Mouse (Mus musculus) forebrain, embryonic 11.5 days (tissue): Measurements from ENCODE around the gene Dgki. TPM values are rescaled to one million over a fixed set of nuclear protein-coding genes. Genes with fewer than 3 reads are reported as not detected.

Source experiments
- ATAC-seq: fragments of 200-750 bp; cut with Nextera tagmentation; replicated peaks from 2 replicates; pipeline ENCODE4 v1.8.0; 2017; ENCODE audit warnings: moderate TSS enrichment; ENCODE audit not compliant: low FRiP score
- DNase-seq: peaks from one replicate; pipeline ENCODE4 v3.0.0-alpha.2; 2017; ENCODE audit warnings: low spot score
- H3K27ac ChIP-seq: fragments of 300-500 bp; sonication (generic); 2 replicates; pipeline ENCODE4 v1.5.1; 2014; ENCODE audit warnings: low read depth, low read length
- H3K27me3 ChIP-seq: fragments of 300-500 bp; sonication (generic); 2 replicates; pipeline ENCODE4 v1.6.1; 2014; ENCODE audit warnings: mild to moderate bottlenecking, low read length, mixed read lengths; ENCODE audit not compliant: control insufficient read depth, insufficient read depth
- H3K36me3 ChIP-seq: fragments of 300-500 bp; sonication (generic); 2 replicates; pipeline ENCODE4 v1.6.1; 2014; ENCODE audit warnings: mild to moderate bottlenecking, low read length, moderate library complexity, mixed read lengths; ENCODE audit not compliant: control insufficient read depth, insufficient read depth
- H3K4me1 ChIP-seq: fragments of 300-500 bp; sonication (generic); replicated peaks from 2 replicates; pipeline ENCODE4 v1.6.1; 2014; ENCODE audit warnings: low read length, mixed read lengths; ENCODE audit not compliant: control insufficient read depth, insufficient read depth
- H3K4me2 ChIP-seq: fragments of 300-500 bp; sonication (generic); 2 replicates; pipeline ENCODE4 v1.6.1; 2014; ENCODE audit warnings: low read depth, mild to moderate bottlenecking, low read length, moderate library complexity, mixed read lengths; ENCODE audit not compliant: severe bottlenecking
- H3K4me3 ChIP-seq: fragments of 300-500 bp; sonication (generic); 2 replicates; pipeline ENCODE4 v1.5.1; 2014; ENCODE audit warnings: low read depth, low read length
- H3K9ac ChIP-seq: fragments of 300-500 bp; sonication (generic); 2 replicates; pipeline ENCODE4 v1.6.1; 2014; ENCODE audit warnings: low read length
- H3K9me3 ChIP-seq: fragments of 300-500 bp; sonication (generic); 2 replicates; pipeline ENCODE4 v1.6.1; 2016; ENCODE audit warnings: low read length, mixed read lengths; ENCODE audit not compliant: control insufficient read depth
- WGBS: fragments of 180-500 bp; shearing (Covaris S2); extraction: QIAGEN DNeasy Blood & Tissue Kit; methylation state at CpG from one replicate; pipeline ENCODE4 v1.1.7; 2014; 5-methylcytosine and 5-hydroxymethylcytosine counted together
- polyA plus RNA-seq: library from polyadenylated mRNA; unstranded; fragments of >200 nt; fragmentation: Nextera tagmentation; extraction: Ambion mirVana; gene quantifications from 2 replicates; pipeline ENCODE4 v1.2.1, GENCODE M21; 2014

The Dgki gene
- polyA plus RNA-seq, 1 experiment from 2014 or later, result 2.8 TPM

DNA sequence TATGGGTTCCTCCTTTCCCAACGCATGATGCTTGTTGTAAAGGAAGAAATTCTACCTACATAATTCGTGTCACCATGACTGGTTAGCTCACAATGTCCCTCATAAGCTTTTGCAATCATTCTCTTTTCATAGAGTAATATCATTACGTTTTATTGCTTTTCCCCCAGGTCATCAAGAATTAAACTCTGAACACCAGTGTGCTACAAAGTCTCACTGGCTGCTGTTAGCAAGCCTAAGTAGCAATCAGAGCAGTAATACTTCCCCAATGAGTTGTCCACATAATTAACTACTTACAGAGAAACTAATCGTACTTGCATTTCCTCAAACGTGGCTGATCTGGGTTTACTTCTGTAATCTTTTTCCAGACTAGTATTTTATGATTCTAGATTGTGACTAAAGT lies 296.7 kb downstream of the Dgki start:
- DNase-seq (no peak), ATAC-seq (no peak)
- H3K36me3 ChIP-seq, result no peaks in the 10 kb centered on the region
- 81% methylated on average over 5 of the region's 5 CpGs for WGBS
- H3K27me3 ChIP-seq, result no peaks in the 10 kb centered on the region; the same call in 1 of the 2 replicates
- H3K9ac ChIP-seq, result no peak overlapping the region
- no peak overlapping the region for H3K4me2 ChIP-seq
- no peak overlapping the region for H3K4me3 ChIP-seq
- no peak overlapping the region for H3K27ac ChIP-seq
- no peaks in the 10 kb centered on the region; the same call in 1 of the 2 replicates for H3K4me1 ChIP-seq
- H3K9me3 ChIP-seq, result no peaks in the 10 kb centered on the region

GRCm38 (mm10) chr6:36998942-36999341 lies 301.0 kb downstream of the Dgki start:
- WGBS, result 94% methylated on average over 10 of the region's 10 CpGs
- Histone ChIP-seq H3K9me3 (no peaks in the 10 kb centered on the region), H3K4me1 (no peaks in the 10 kb centered on the region), H3K9ac (no peak overlapping the region), H3K4me2 (no peak overlapping the region), H3K36me3 (no peaks in the 10 kb centered on the region), H3K27ac (no peak overlapping the region), H3K4me3 (no peak overlapping the region), H3K27me3 (no peaks in the 10 kb centered on the region)
- ATAC-seq (no peak), DNase-seq (no peak)

DNA sequence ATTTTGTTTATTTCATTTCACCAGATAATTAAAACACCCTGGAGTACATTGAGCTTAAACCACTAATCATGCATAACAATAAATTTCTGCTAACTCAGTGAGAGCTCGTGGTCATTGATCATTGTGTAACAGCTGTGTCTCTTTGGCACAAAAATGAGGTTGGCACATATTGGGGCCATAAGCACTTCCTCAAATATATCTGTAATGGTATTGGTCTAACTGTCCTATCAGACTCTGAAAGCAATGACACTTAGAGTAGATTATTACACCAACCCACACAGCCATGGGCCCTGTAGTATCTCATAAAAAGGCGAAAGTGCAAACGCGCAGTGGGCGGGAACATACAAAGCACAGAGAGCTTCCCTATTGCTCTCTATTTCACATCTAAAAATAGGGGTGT lies 305.7 kb downstream of the Dgki start:
- H3K27ac ChIP-seq, result no peak overlapping the region
- H3K4me2 ChIP-seq, result no peak overlapping the region
- no peak overlapping the region for H3K4me3 ChIP-seq
- no peak for DNase-seq
- H3K9ac ChIP-seq, result no peak overlapping the region
- WGBS, result 96% methylated on average over 5 of the region's 5 CpGs
- ATAC-seq, result no peak
- H3K27me3 ChIP-seq, result no peaks in the 10 kb centered on the region
- H3K36me3 ChIP-seq, result no peaks in the 10 kb centered on the region
- no peaks in the 10 kb centered on the region for H3K9me3 ChIP-seq
- H3K4me1 ChIP-seq, result no peaks in the 10 kb centered on the region

- Histone ChIP-seq H3K36me3 (no peaks in the 10 kb centered on the region), H3K4me3 (no peak overlapping the region), H3K9me3 (no peaks in the 10 kb centered on the region), H3K4me1 (no peaks in the 10 kb centered on the region), H3K4me2 (no peak overlapping the region), H3K9ac (no peak overlapping the region), H3K27me3 (no peaks in the 10 kb centered on the region), H3K27ac (no peak overlapping the region)
- ATAC-seq (no peak), DNase-seq (no peak)
- WGBS, result 84% methylated on average over 3 of the region's 3 CpGs
Measured at GRCm38 (mm10) chr6:36990186-36990585, 309.8 kb downstream of the Dgki start.

DNA sequence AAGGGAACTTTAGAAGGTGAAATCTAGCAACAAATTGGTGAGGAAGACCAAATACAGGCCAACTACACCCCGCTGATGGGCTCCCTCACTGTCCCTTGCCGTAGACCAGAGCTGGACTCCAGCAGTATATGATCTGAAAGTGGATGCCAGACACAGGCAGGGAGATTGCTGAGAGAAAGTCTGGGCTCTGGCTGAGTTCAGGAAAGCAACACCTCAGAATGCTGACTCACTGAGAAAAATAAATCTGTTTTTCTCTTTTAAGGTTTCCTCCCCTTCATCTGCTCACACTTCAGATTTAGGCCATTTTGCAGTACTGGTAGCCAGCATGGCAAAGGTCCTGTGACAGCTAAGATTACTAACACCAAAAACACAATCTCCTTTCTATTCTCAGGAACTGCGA lies 311.2 kb downstream of the Dgki start:
- 94% methylated on average over 3 of the region's 3 CpGs for WGBS
- no peak overlapping the region for H3K4me2 ChIP-seq
- H3K27ac ChIP-seq, result no peak overlapping the region
- H3K36me3 ChIP-seq, result no peaks in the 10 kb centered on the region
- no peaks in the 10 kb centered on the region for H3K9me3 ChIP-seq
- ATAC-seq (no peak), DNase-seq (no peak)
- no peaks in the 10 kb centered on the region for H3K4me1 ChIP-seq
- no peak overlapping the region for H3K9ac ChIP-seq
- H3K4me3 ChIP-seq, result no peak overlapping the region
- no peaks in the 10 kb centered on the region for H3K27me3 ChIP-seq

GRCm38 (mm10) chr6:36981646-36982045 lies 318.3 kb downstream of the Dgki start:
- no peak for DNase-seq
- H3K9ac ChIP-seq, result no peak overlapping the region
- H3K4me2 ChIP-seq, result no peak overlapping the region
- no peaks in the 10 kb centered on the region for H3K9me3 ChIP-seq
- H3K36me3 ChIP-seq, result no peaks in the 10 kb centered on the region
- WGBS, result 90% methylated on average over 2 of the region's 2 CpGs
- no peaks in the 10 kb centered on the region for H3K4me1 ChIP-seq
- H3K27ac ChIP-seq, result no peak overlapping the region
- H3K4me3 ChIP-seq, result no peak overlapping the region
- no peaks in the 10 kb centered on the region for H3K27me3 ChIP-seq
- no peak for ATAC-seq

GRCm38 (mm10) chr6:36980475-36980874 lies 319.5 kb downstream of the Dgki start:
- H3K4me1 ChIP-seq, result no peaks in the 10 kb centered on the region
- ATAC-seq (no peak), DNase-seq (no peak)
- H3K9ac ChIP-seq, result no peak overlapping the region
- H3K4me2 ChIP-seq, result no peak overlapping the region
- H3K27me3 ChIP-seq, result no peaks in the 10 kb centered on the region
- WGBS, result 85% methylated on average over 5 of the region's 5 CpGs
- H3K36me3 ChIP-seq, result no peaks in the 10 kb centered on the region
- H3K9me3 ChIP-seq, result no peaks in the 10 kb centered on the region
- no peak overlapping the region for H3K4me3 ChIP-seq
- no peak overlapping the region for H3K27ac ChIP-seq

DNA sequence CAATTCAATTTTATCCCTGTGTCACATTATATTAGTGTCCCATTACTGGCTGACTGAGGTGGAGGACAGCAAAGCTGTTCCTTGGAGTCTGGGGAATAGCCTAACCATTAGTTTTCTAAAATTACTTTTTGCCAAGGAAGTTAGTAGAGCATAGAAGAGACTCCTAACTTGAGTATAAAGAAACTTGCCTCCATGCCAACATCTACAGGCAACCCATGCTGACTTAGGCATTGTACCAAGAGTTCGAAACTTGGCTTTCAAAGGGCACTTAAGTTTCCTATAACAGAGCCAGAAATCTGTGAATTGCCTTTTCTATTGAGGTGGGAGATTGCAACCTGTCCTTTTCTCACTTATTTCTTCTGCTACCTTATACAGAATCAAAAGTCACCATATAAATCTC lies 321.8 kb downstream of the Dgki start:
- no peaks in the 10 kb centered on the region for H3K9me3 ChIP-seq
- no peak overlapping the region for H3K4me3 ChIP-seq
- no peaks in the 10 kb centered on the region for H3K36me3 ChIP-seq
- DNase-seq, result no peak
- no peaks in the 10 kb centered on the region for H3K4me1 ChIP-seq
- H3K27ac ChIP-seq, result no peak overlapping the region
- no peak overlapping the region for H3K9ac ChIP-seq
- ATAC-seq, result no peak
- H3K4me2 ChIP-seq, result no peak overlapping the region
- WGBS, result 97% methylated on average over 1 of the region's 1 CpGs
- no peaks in the 10 kb centered on the region for H3K27me3 ChIP-seq

DNA sequence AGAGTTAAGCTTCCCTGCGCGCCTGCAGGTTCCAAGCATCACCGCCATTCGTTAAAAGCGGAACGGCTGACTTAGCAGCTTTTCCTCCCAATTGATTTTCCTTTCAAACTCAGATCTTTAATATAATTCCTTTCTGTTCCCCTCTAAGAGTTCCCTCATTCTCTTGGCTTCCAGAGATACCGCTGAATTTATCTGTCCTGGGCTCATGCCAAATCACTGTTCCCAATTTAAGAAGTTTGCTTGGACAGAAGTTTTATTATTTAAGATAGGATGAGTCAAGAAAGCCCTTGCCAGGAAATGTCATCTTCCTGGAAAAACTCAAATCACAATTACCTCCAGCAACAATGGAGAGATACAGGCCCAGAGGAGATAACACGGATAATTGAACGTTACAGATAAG lies 326.9 kb downstream of the Dgki start:
- DNase-seq (no peak), ATAC-seq (no peak)
- Histone ChIP-seq H3K4me2 (no peak overlapping the region), H3K36me3 (no peaks in the 10 kb centered on the region), H3K4me1 (no peaks in the 10 kb centered on the region; the same call in 1 of the 2 replicates), H3K27me3 (no peaks in the 10 kb centered on the region), H3K9me3 (no peaks in the 10 kb centered on the region), H3K9ac (no peak overlapping the region), H3K4me3 (no peak overlapping the region), H3K27ac (no peak overlapping the region)
- WGBS, result 53% methylated on average over 9 of the region's 9 CpGs
